Mouse (Mus musculus) limb, embryonic 12.5 days (tissue): ENCODE measurements at regions not wholly inside any gene's neighbourhood (a gene's known extent, or its start where the extent isn't known, plus 50 kb on each side); places are given as distances from the start of the nearest gene placed in this dataset.
"Not testable (repeated sequence)": the region's sequence is repeated elsewhere in the genome, so short reads cannot be mapped to it uniquely, and the experiment has no call there.

ENCODE experiments used
- ATAC-seq: fragments of 200-750 bp; cut with Nextera tagmentation; 2 replicates; pipeline ENCODE4 v1.8.0; 2017; ENCODE audit warnings: low read depth, moderate TSS enrichment; ENCODE audit not compliant: insufficient number of reproducible peaks, insufficient read depth, low FRiP score, low TSS enrichment
- H3K27ac ChIP-seq: fragments of 300-500 bp; sonication (generic); 2 replicates; pipeline ENCODE4 v1.5.1; 2016; ENCODE audit warnings: mild to moderate bottlenecking, moderate library complexity
- H3K27me3 ChIP-seq: fragments of 300-500 bp; sonication (generic); 2 replicates; pipeline ENCODE4 v1.6.1; 2016; ENCODE audit warnings: mild to moderate bottlenecking, moderate library complexity
- H3K36me3 ChIP-seq: fragments of 300-500 bp; sonication (generic); 2 replicates; pipeline ENCODE4 v1.6.1; 2016; ENCODE audit warnings: mild to moderate bottlenecking, moderate library complexity
- H3K4me1 ChIP-seq: fragments of 300-500 bp; sonication (generic); replicated peaks from 2 replicates; pipeline ENCODE4 v1.6.1; 2016
- H3K4me2 ChIP-seq: fragments of 300-500 bp; sonication (generic); 2 replicates; pipeline ENCODE4 v1.6.1; 2016; ENCODE audit warnings: mild to moderate bottlenecking, moderate library complexity
- H3K4me3 ChIP-seq: fragments of 300-500 bp; sonication (generic); replicated peaks from 2 replicates; pipeline ENCODE4 v1.5.1; 2016; ENCODE audit warnings: mild to moderate bottlenecking
- H3K9ac ChIP-seq: fragments of 300-500 bp; sonication (generic); replicated peaks from 2 replicates; pipeline ENCODE4 v1.6.1; 2016; ENCODE audit warnings: mild to moderate bottlenecking, moderate library complexity
- H3K9me3 ChIP-seq: fragments of 300-500 bp; sonication (generic); 2 replicates; pipeline ENCODE4 v1.6.1; 2016; ENCODE audit warnings: mild to moderate bottlenecking, moderate library complexity
- WGBS: fragments of 180-500 bp; shearing (Covaris S2); methylation state at CpG from one replicate; pipeline ENCODE4 v1.1.7; 2016; 5-methylcytosine and 5-hydroxymethylcytosine counted together

GRCm38 (mm10) chr6:37749016-37749415 is 121.6 kb upstream of the Trim24 start:
- no peak for ATAC-seq

GRCm38 (mm10) chr6:37750271-37750670 is 120.3 kb upstream of the Trim24 start:
- Histone ChIP-seq H3K9me3 (peaks cover 3% of the 10 kb centered on the region; the same call in 1 of the 2 replicates), H3K4me3 (no peak overlapping the region), H3K27me3 (no peaks in the 10 kb centered on the region), H3K4me2 (no peak overlapping the region), H3K4me1 (no peaks in the 10 kb centered on the region), H3K36me3 (no peaks in the 10 kb centered on the region), H3K9ac (no peak overlapping the region), H3K27ac (no peak overlapping the region)
- 89% methylated on average over 3 of the region's 3 CpGs for WGBS
- no peak for ATAC-seq

More at GRCm38 (mm10) chr6:37749016-37749415, 121.6 kb upstream of the Trim24 start:
- WGBS, result 90% methylated on average over 5 of the region's 5 CpGs
- no peak overlapping the region for H3K4me2 ChIP-seq
- no peak overlapping the region for H3K4me3 ChIP-seq
- no peaks in the 10 kb centered on the region for H3K36me3 ChIP-seq
- H3K9ac ChIP-seq, result no peak overlapping the region
- H3K9me3 ChIP-seq, result peaks cover 3% of the 10 kb centered on the region; the same call in 1 of the 2 replicates
- no peaks in the 10 kb centered on the region for H3K4me1 ChIP-seq
- H3K27me3 ChIP-seq, result no peaks in the 10 kb centered on the region
- no peak overlapping the region for H3K27ac ChIP-seq

- H3K4me2 ChIP-seq, result no peak overlapping the region
- H3K9ac ChIP-seq, result no peak overlapping the region
- no peak for ATAC-seq
- no peaks in the 10 kb centered on the region for H3K4me1 ChIP-seq
- no peak overlapping the region for H3K27ac ChIP-seq
- H3K4me3 ChIP-seq, result no peak overlapping the region
- no peaks in the 10 kb centered on the region for H3K36me3 ChIP-seq
- no peaks in the 10 kb centered on the region for H3K27me3 ChIP-seq
- H3K9me3 ChIP-seq, result peaks cover 3% of the 10 kb centered on the region; the same call in 1 of the 2 replicates
Observed at GRCm38 (mm10) chr6:37751701-37752100, 118.9 kb upstream of the Trim24 start.

GRCm38 (mm10) chr6:37761003-37761402 is 109.6 kb upstream of the Trim24 start:
- not testable (repeated sequence) for H3K4me1 ChIP-seq, ATAC-seq, H3K4me2 ChIP-seq, H3K27ac ChIP-seq, H3K9me3 ChIP-seq, H3K36me3 ChIP-seq, H3K27me3 ChIP-seq, H3K4me3 ChIP-seq, H3K9ac ChIP-seq
- 90% methylated on average over 3 of the region's 5 CpGs for WGBS

GRCm38 (mm10) chr6:37763036-37763435 is 107.6 kb upstream of the Trim24 start:
- Histone ChIP-seq H3K27me3 (no peaks in the 10 kb centered on the region), H3K36me3 (no peaks in the 10 kb centered on the region), H3K4me1 (no peaks in the 10 kb centered on the region), H3K4me2 (no peak overlapping the region), H3K27ac (no peak overlapping the region), H3K9ac (no peak overlapping the region), H3K4me3 (no peak overlapping the region), H3K9me3 (0 out of 2 replicates have a peak, but pooled peaks cover 5% of the 10 kb centered on the region)
- 58% methylated on average over 2 of the region's 2 CpGs for WGBS
- ATAC-seq, result no peak

- Histone ChIP-seq H3K27me3 (no peaks in the 10 kb centered on the region), H3K9me3 (no peaks in the 10 kb centered on the region), H3K36me3 (no peaks in the 10 kb centered on the region), H3K9ac (no peak overlapping the region), H3K4me2 (no peak overlapping the region), H3K27ac (no peak overlapping the region), H3K4me3 (no peak overlapping the region), H3K4me1 (no peaks in the 10 kb centered on the region)
- ATAC-seq, result no peak
Observed at GRCm38 (mm10) chr6:37767690-37768089, 102.9 kb upstream of the Trim24 start.

GRCm38 (mm10) chr6:37773294-37773693 is 97.3 kb upstream of the Trim24 start:
- no peak for ATAC-seq
- H3K4me2 ChIP-seq, result no peak overlapping the region
- H3K4me3 ChIP-seq, result no peak overlapping the region
- H3K27ac ChIP-seq, result no peak overlapping the region
- no peaks in the 10 kb centered on the region for H3K4me1 ChIP-seq
- no peak overlapping the region for H3K9ac ChIP-seq
- no peaks in the 10 kb centered on the region for H3K27me3 ChIP-seq
- 0 out of 2 replicates have a peak, but pooled peaks cover 8% of the 10 kb centered on the region for H3K9me3 ChIP-seq
- no peaks in the 10 kb centered on the region for H3K36me3 ChIP-seq

GRCm38 (mm10) chr6:37775151-37775550 is 95.5 kb upstream of the Trim24 start:
- no peaks in the 10 kb centered on the region for H3K36me3 ChIP-seq
- H3K9me3 ChIP-seq, result 0 out of 2 replicates have a peak, but pooled peaks cover 8% of the 10 kb centered on the region
- no peaks in the 10 kb centered on the region for H3K4me1 ChIP-seq
- H3K27ac ChIP-seq, result no peak overlapping the region
- ATAC-seq, result no peak
- H3K9ac ChIP-seq, result no peak overlapping the region
- H3K4me3 ChIP-seq, result no peak overlapping the region
- H3K4me2 ChIP-seq, result no peak overlapping the region
- no peaks in the 10 kb centered on the region for H3K27me3 ChIP-seq

- H3K9ac ChIP-seq, result no peak overlapping the region
- H3K4me2 ChIP-seq, result no peak overlapping the region
- no peak overlapping the region for H3K27ac ChIP-seq
- no peak for ATAC-seq
- H3K4me3 ChIP-seq, result no peak overlapping the region
- no peaks in the 10 kb centered on the region for H3K27me3 ChIP-seq
- H3K9me3 ChIP-seq, result peaks cover 16% of the 10 kb centered on the region; the same call in 1 of the 2 replicates
- H3K4me1 ChIP-seq, result no peaks in the 10 kb centered on the region
- H3K36me3 ChIP-seq, result no peaks in the 10 kb centered on the region
Observed at GRCm38 (mm10) chr6:37779893-37780292, 90.7 kb upstream of the Trim24 start.

- H3K36me3 ChIP-seq, result no peaks in the 10 kb centered on the region
- no peaks in the 10 kb centered on the region for H3K4me1 ChIP-seq
- H3K27ac ChIP-seq, result no peak overlapping the region
- H3K4me3 ChIP-seq, result no peak overlapping the region
- H3K9ac ChIP-seq, result no peak overlapping the region
- H3K27me3 ChIP-seq, result no peaks in the 10 kb centered on the region
- no peak overlapping the region for H3K4me2 ChIP-seq
- peaks cover 16% of the 10 kb centered on the region; the same call in 1 of the 2 replicates for H3K9me3 ChIP-seq
- ATAC-seq, result no peak
Observed at GRCm38 (mm10) chr6:37781894-37782293, 88.7 kb upstream of the Trim24 start.

GRCm38 (mm10) chr6:37785280-37785679 is 85.3 kb upstream of the Trim24 start:
- H3K27me3 ChIP-seq, H3K4me3 ChIP-seq, H3K4me1 ChIP-seq, H3K27ac ChIP-seq, H3K36me3 ChIP-seq, ATAC-seq, H3K4me2 ChIP-seq, H3K9ac ChIP-seq: not testable (repeated sequence)
- WGBS, result 89% methylated on average over 3 of the region's 3 CpGs
- peaks cover 16% of the 10 kb centered on the region; the same call in 1 of the 2 replicates for H3K9me3 ChIP-seq

GRCm38 (mm10) chr6:37785741-37786140 is 84.9 kb upstream of the Trim24 start:
- ATAC-seq, result no peak
- Histone ChIP-seq H3K4me1 (no peaks in the 10 kb centered on the region), H3K4me2 (no peak overlapping the region), H3K9me3 (peaks cover 16% of the 10 kb centered on the region; the same call in 1 of the 2 replicates), H3K27ac (no peak overlapping the region), H3K36me3 (no peaks in the 10 kb centered on the region), H3K4me3 (no peak overlapping the region), H3K27me3 (no peaks in the 10 kb centered on the region), H3K9ac (no peak overlapping the region)
- 88% methylated on average over 7 of the region's 7 CpGs for WGBS
